Mouse (Mus musculus) limb, embryonic 11.5 days (tissue): Measurements from ENCODE around the gene Acp4. TPM values are rescaled to one million over a fixed set of nuclear protein-coding genes. Genes with fewer than 3 reads are reported as not detected.
"Not testable (repeated sequence)": the region's sequence is repeated elsewhere in the genome, so short reads cannot be mapped to it uniquely, and the experiment has no call there.

Source experiments
- ATAC-seq: fragments of 200-750 bp; cut with Nextera tagmentation; 2 replicates; pipeline ENCODE4 v1.8.0; 2017; ENCODE audit warnings: low read depth; ENCODE audit not compliant: insufficient number of reproducible peaks, low FRiP score, low TSS enrichment
- DNase-seq: peaks from one replicate; pipeline ENCODE4 v3.0.0-alpha.2; 2015; ENCODE audit warnings: low spot score
- H3K27ac ChIP-seq: fragments of 300-500 bp; sonication (generic); replicated peaks from 2 replicates; pipeline ENCODE4 v1.5.1; 2014; ENCODE audit warnings: low read depth, mild to moderate bottlenecking, low read length
- H3K27me3 ChIP-seq: fragments of 300-500 bp; sonication (generic); 2 replicates; pipeline ENCODE4 v1.6.1; 2014; ENCODE audit warnings: mild to moderate bottlenecking, low read length, mixed read lengths; ENCODE audit not compliant: control insufficient read depth, insufficient read depth
- H3K36me3 ChIP-seq: fragments of 300-500 bp; sonication (generic); 2 replicates; pipeline ENCODE4 v1.6.1; 2014; ENCODE audit warnings: mild to moderate bottlenecking, low read length, moderate library complexity, mixed read lengths; ENCODE audit not compliant: control insufficient read depth, insufficient read depth
- H3K4me1 ChIP-seq: fragments of 300-500 bp; sonication (generic); 2 replicates; pipeline ENCODE4 v1.6.1; 2014; ENCODE audit warnings: low read length, mixed read lengths; ENCODE audit not compliant: control insufficient read depth, insufficient read depth
- H3K4me2 ChIP-seq: fragments of 300-500 bp; sonication (generic); 2 replicates; pipeline ENCODE4 v1.6.1; 2014; ENCODE audit warnings: low read depth, mild to moderate bottlenecking, moderate library complexity; ENCODE audit not compliant: severe bottlenecking
- H3K4me3 ChIP-seq: fragments of 300-500 bp; sonication (generic); 2 replicates; pipeline ENCODE4 v1.5.1; 2014; ENCODE audit warnings: low read depth, low read length
- H3K9ac ChIP-seq: fragments of 300-500 bp; sonication (generic); 2 replicates; pipeline ENCODE4 v1.6.1; 2014; ENCODE audit warnings: mild to moderate bottlenecking, low read length
- H3K9me3 ChIP-seq: fragments of 300-500 bp; sonication (generic); 2 replicates; pipeline ENCODE4 v1.6.1; 2016; ENCODE audit warnings: low read length; ENCODE audit not compliant: control insufficient read depth
- WGBS: fragments of 180-500 bp; shearing (Covaris S2); extraction: QIAGEN DNeasy Blood & Tissue Kit; methylation state at CpG from one replicate; pipeline ENCODE4 v1.1.7; 2014; 5-methylcytosine and 5-hydroxymethylcytosine counted together
- polyA plus RNA-seq: library from polyadenylated mRNA; unstranded; fragments of >200 nt; fragmentation: Nextera tagmentation; extraction: Ambion mirVana; gene quantifications from 2 replicates; pipeline ENCODE4 v1.2.1, GENCODE M21; 2014

The Acp4 gene
- polyA plus RNA-seq, 1 experiment from 2014 or later: 0.31 TPM

DNA sequence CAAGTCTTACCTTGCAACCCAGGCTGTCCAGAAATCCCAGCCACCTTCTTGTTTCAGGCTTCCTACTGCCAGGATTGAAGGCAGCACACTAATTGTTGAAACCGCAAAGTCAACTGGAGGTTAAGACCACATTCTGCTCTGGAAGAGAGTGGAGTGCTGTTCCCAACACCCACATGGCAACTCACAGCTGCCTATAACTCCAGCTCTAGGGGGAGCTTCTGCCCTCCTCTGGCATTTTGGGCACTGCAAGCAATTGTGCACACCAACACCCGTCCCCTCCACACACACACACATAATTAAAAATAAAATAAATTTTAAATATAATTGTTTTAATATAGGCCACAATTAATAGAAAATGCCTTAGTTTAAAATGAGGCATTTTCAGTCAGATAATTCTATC is 16.0 kb downstream of the Acp4 start:
- Histone ChIP-seq H3K27me3 (no peaks in the 10 kb centered on the region), H3K27ac (no peak overlapping the region), H3K4me2 (no peak overlapping the region), H3K9me3 (no peaks in the 10 kb centered on the region), H3K4me1 (peaks cover 5% of the 10 kb centered on the region; the same call in 1 of the 2 replicates), H3K4me3 (no peak overlapping the region), H3K9ac (no peak overlapping the region), H3K36me3 (no peaks in the 10 kb centered on the region)
- WGBS: 65% methylated on average over 2 of the region's 2 CpGs
- DNase-seq (no peak), ATAC-seq (no peak)

DNA sequence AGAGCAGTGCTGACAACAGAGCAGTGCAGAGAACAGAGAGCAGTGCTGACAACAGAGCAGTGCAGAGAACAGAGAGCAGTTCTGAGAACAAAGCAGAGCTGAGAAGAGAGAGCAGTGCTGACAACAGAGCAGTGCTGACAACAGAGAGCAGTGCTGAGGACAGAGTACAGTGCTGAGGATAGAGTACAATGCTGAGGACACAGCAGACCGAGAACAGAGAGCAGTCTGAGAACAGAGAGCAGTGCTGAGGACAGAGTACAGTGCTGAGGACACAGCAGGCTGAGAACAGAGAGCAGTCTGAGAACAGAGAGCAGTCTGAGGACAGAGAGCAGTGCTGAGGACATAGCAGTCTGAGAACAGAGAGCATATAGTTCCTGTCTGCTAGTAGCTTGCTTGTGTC is 16.5 kb downstream of the Acp4 start:
- H3K4me3 ChIP-seq: no peak overlapping the region
- H3K9me3 ChIP-seq: no peaks in the 10 kb centered on the region
- no peaks in the 10 kb centered on the region for H3K27me3 ChIP-seq
- no peak for ATAC-seq
- H3K4me1 ChIP-seq: peaks cover 5% of the 10 kb centered on the region; the same call in 1 of the 2 replicates
- no peak overlapping the region for H3K4me2 ChIP-seq
- H3K36me3 ChIP-seq: no peaks in the 10 kb centered on the region
- no peak overlapping the region for H3K27ac ChIP-seq
- H3K9ac ChIP-seq: no peak overlapping the region
- WGBS: 50% methylated on average over 1 of the region's 1 CpGs
- no peak for DNase-seq

DNA sequence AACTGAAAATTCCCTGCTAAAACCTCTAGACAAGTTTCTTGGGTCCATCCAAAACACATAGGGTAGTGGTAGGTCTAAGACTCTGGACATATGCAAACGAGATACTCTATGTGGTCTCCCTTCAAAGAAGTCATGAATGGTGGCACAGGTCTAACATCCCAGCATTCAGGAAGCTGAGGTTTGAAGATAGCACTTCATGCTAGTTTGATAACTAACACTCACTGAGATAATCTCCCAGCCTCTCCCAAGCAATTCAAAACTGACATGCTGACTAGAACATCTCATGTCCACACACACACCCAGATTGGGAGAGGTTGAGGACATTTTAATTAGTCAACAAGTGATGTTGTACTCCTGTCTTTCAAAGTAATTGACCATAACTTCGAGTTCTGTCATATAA is 17.3 kb downstream of the Acp4 start:
- Histone ChIP-seq H3K4me1 (no peaks in the 10 kb centered on the region), H3K9ac (no peak overlapping the region), H3K4me2 (no peak overlapping the region), H3K9me3 (no peaks in the 10 kb centered on the region), H3K27ac (no peak overlapping the region), H3K4me3 (no peak overlapping the region), H3K27me3 (no peaks in the 10 kb centered on the region), H3K36me3 (no peaks in the 10 kb centered on the region)
- WGBS: 65% methylated on average over 2 of the region's 2 CpGs
- ATAC-seq (no peak), DNase-seq (no peak)

DNA sequence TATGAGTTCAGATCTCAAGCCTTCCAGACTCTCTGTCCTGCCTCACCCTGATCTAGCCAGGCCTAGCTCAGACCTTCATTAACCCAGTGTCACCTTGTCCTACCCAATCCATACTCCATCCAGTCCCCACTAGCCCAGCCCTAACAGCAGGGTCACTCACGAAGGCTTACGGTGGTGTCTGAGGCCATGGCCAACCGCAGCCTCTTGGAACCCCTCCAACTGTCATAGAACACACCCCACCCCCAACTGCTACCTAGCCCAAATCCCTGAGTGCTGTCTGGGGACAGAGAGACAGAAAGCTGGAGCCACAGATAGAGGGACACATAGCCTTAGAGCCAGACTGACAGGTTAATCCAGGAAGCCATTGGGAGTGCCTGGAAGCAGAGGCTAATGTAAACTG is 21.3 kb downstream of the Acp4 start, which contains the start of gene Gm36864:
Gene Gm36864 (plus strand): TSS at position 269 of the 400 bp plus-strand sequence.
- no peak within 1 kb of the TSS for H3K4me3 ChIP-seq
- ATAC-seq: no peak
- H3K9ac ChIP-seq: no peak within 1 kb of the TSS
- 82% methylated on average over 3 of the region's 3 CpGs for WGBS
- H3K4me2 ChIP-seq: no peak within 1 kb of the TSS
- H3K27me3 ChIP-seq: no peaks in the 10 kb centered on the region
- no peaks in the 10 kb centered on the region for H3K4me1 ChIP-seq
- H3K9me3 ChIP-seq: no peaks in the 10 kb centered on the region
- DNase-seq: no peak
- H3K36me3 ChIP-seq: no peaks in the 10 kb centered on the region
- H3K27ac ChIP-seq: no peak within 1 kb of the TSS

DNA sequence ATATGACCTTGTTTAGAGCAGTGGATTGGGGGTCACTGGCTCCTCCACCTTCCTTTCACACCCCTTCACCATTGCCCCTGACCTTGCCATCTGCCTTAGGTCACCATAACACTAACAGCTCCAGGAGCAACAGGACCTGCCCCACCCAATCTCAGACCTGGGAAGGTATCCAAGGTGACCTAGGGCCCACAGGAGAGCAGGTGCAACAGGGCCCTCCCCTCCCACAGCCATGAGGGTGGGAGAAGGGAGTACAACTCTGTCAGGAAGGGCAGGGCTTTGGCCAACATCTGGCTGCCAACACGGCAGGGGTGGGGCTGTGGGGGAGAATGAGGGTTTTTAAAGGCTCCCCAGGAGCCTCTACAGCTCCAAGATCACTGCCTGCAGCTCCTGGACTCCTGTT is 32.1 kb downstream of the Acp4 start, which contains the start of gene Klk1:
Gene Klk1 (plus strand): TSS at position 285 of the 400 bp plus-strand sequence.
- H3K27ac ChIP-seq: no peak within 1 kb of the TSS
- H3K4me1 ChIP-seq: no peaks in the 10 kb centered on the region
- ATAC-seq (no peak), DNase-seq (no peak)
- no peaks in the 10 kb centered on the region for H3K27me3 ChIP-seq
- H3K9me3 ChIP-seq: no peaks in the 10 kb centered on the region
- H3K36me3 ChIP-seq: no peaks in the 10 kb centered on the region
- no peak within 1 kb of the TSS for H3K9ac ChIP-seq
- WGBS: 42% methylated on average over 1 of the region's 1 CpGs
- no peak within 1 kb of the TSS for H3K4me2 ChIP-seq
- H3K4me3 ChIP-seq: no peak within 1 kb of the TSS

DNA sequence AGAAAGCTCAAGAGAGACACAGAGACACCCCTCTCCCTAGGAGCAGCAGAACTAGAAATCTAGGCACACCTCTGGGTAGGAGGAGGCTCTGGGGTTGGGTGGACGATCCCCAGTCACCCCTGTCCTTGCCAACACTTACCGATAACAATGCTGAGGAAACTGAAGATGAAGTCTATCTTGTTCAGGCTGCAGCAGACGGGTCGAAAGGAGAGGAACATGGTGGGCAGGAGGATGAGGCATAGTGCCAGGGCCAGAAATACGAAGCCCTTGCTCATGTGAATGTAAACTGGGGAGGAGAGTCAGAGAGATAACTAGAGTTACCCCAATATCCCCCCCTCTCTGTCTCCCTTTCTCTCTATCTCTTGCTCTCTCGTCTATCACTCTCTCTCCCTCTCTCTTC is 34.8 kb downstream of the Acp4 start:
- 86% methylated on average over 5 of the region's 6 CpGs for WGBS
- H3K9ac ChIP-seq, H3K27ac ChIP-seq, H3K4me3 ChIP-seq, H3K9me3 ChIP-seq, H3K4me1 ChIP-seq, H3K4me2 ChIP-seq, H3K27me3 ChIP-seq, DNase-seq, H3K36me3 ChIP-seq, ATAC-seq: not testable (repeated sequence)

DNA sequence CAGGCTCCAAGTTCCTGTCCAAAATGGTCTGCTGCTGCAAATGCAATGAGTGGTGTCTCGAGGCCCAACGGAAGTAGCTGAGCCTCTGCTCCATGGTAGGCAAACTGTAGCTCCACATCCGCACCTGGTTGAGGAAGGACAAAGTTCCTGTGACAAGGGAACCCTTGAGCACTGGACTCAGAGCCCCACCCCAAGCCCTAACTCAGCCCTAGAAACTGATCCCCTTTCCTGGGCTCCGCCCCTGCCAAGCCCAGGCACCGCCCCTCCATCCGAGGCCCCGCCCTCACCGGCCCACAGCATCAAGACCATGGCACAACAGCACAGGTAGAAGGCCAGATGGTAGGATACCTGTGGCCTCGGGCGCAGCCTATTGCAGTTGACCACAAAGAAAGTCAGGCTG is 35.6 kb downstream of the Acp4 start:
- not testable (repeated sequence) for H3K9ac ChIP-seq, ATAC-seq, H3K4me2 ChIP-seq, DNase-seq, H3K4me3 ChIP-seq, H3K27me3 ChIP-seq, H3K4me1 ChIP-seq, H3K27ac ChIP-seq, H3K9me3 ChIP-seq, H3K36me3 ChIP-seq
- WGBS: 67% methylated on average over 8 of the region's 10 CpGs

DNA sequence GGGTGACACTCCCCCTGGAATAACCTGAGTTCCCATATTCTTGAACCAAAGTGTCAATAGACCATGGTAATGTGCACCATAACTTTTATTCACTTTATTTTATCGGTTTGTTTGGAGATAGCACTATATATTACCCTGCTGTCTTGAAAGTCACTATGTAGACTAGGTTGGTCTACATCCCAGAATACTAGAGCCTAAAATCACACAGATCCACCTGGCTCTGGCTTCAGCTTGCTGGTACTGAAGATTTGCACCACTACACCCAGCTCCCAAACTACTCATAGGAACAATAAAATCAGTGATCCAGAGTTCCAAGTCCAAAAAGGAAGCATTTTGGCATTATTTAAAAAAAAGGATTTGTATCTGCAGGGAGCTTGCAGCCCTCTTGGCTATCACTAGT is 41.5 kb downstream of the Acp4 start, which contains the start of gene Klk1b5:
Gene Klk1b5 (plus strand): TSS at position 301 of the 400 bp plus-strand sequence.
- Histone ChIP-seq H3K27ac (no peak within 1 kb of the TSS), H3K27me3 (no peaks in the 10 kb centered on the region), H3K9ac (no peak within 1 kb of the TSS), H3K4me1 (no peaks in the 10 kb centered on the region), H3K9me3 (no peaks in the 10 kb centered on the region), H3K4me3 (no peak within 1 kb of the TSS), H3K36me3 (no peaks in the 10 kb centered on the region), H3K4me2 (no peak within 1 kb of the TSS)
- whole genome bisulfite sequencing: 76% methylated on average over 1 of the region's 1 CpGs
- DNase-seq: no peak
- no peak for ATAC-seq

DNA sequence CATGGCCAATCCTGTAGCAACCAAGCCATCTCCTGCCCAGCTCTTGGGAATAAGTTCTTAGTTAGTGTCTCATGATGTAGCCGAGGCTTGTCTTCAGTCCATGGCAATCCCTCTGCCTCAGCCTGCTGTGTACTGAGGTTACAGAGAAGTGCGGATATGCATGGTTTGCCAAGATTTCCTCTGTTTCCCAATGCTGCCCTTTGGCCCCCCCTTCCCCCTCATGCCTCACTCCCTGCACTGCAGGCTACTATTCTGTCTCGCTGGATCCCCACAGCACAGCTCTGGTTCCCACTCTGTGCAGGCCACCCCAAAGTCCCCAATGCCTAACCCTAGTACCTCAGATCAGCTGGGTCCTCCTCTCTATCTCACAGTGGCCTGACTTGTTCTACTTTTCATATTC is 48.9 kb downstream of the Acp4 start:
- Histone ChIP-seq H3K27me3 (no peaks in the 10 kb centered on the region), H3K9me3 (no peaks in the 10 kb centered on the region), H3K27ac (no peak overlapping the region), H3K4me2 (no peak overlapping the region), H3K36me3 (no peaks in the 10 kb centered on the region), H3K4me3 (no peak overlapping the region), H3K4me1 (no peaks in the 10 kb centered on the region), H3K9ac (no peak overlapping the region)
- DNase-seq: no peak
- WGBS: 76% methylated on average over 3 of the region's 3 CpGs
- ATAC-seq: no peak
